Mouse (Mus musculus) thymus, postnatal 10 days (tissue): ENCODE data around the gene Olfr618.
"Not testable (repeated sequence)": the region's sequence is repeated elsewhere in the genome, so short reads cannot be mapped to it uniquely, and the experiment has no call there.

ENCODE experiments used
- DNase-seq, 2 experiments: peaks; one replicate each; pipeline ENCODE4 v3.0.0; 2021; ENCODE audit warnings: low spot score in 2 of 2

Olfr618 gene

DNA sequence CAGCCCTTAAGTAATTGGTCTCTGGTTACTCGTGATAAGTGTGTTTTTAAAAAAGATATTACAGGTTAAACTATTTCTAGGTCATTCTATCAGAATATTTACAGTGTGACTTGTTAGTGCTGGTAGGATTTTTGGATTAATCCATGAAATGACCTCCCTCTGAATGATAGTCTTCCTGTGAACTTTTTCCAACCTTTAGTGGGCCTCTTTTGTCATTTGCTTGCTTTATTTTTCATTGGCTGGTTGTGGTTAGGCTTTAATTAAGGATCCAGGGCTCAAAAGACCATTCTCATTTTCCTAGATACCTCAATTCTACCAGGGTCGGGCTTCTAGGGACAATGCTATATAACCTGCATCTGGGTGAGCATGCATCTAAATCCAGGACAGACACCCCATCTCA is at the start of gene Olfr618:
Gene Olfr618 (plus strand): TSS at position 301 of the 400 bp plus-strand sequence.
- DNase-seq = no peak

DNA sequence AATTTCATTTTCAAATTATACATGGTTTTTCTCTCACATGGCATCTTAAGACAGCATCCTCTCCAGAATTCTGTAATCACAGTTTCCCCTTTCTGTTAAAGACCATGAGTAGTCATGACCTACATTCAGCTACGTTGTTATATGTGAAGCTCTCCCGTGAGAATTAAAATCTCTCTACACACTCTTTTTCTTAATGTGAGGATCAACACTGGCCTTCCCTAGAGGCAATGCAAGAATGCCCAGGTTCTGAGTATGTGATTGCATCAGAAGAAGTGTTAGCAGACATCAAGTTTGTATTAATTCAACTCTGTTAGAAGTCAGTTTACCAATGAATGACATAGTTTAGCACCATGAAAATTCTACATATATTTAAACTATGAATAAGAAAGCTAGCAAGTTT is 47.3 kb upstream of the Olfr618 start, which contains the start of gene Olfr612:
Gene Olfr612 (minus strand): TSS at position 101 of the 400 bp plus-strand sequence.
- DNase-seq = not testable (repeated sequence)

DNA sequence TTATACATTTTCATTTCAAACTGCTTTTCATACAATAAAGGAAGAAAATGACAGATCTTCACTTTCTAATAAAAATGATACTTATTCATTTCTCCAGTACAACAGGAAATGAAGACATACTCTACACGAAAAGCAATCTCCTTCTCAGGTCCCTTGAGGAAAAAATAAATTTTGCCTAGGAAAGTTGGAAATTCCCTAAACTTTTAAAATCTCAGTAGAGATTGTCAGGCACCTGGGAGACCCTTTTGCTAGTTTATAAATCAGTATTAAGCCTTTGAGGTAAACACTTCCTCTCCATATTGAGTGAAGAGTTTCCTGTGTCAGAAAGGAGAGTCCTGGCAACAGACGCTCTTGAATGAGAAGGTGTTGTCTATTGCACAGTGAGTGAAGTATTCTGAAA is 42.1 kb upstream of the Olfr618 start, which contains the start of gene Olfr613:
Gene Olfr613 (plus strand): TSS at position 301 of the 400 bp plus-strand sequence.
- no peak for DNase-seq

DNA sequence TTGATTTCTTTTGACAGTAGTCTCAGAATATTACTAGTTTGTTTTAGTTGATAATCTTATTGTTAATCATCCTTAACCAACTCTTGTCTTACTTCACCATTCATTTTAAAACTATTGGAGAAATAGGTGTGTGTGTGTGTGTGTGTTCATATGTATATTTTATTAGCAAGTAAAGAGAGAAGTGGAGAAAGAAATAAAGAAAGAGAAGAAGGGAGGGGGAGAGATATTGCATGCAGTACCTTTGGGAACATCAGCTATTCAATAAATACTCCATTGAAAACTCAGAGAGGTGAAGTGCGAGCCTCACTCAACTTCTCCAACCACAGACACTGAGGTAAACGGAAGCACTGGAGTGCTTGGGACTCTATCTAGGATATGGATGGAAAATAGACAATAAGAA is 34.1 kb upstream of the Olfr618 start, which contains the start of gene Olfr615:
Gene Olfr615 (plus strand): TSS at position 301 of the 400 bp plus-strand sequence.
- no peak for DNase-seq

DNA sequence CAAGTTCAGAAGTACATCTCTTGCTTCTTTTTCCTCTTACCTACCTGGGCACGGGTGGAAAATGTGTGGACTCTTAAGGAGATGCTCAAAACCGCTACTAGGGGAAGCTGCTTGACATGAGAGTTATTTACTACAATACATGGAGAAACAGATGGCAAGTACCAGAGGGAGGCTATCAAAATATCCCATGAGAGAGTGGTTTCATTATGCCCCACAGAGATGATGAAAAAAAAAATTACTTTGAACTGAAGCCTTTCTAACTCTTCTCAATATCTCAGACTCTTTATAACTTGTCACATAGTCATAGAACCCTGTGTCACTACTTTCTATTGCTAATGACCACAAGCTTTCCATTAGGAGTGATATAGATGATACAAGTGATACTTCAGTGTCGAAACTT is 20.9 kb upstream of the Olfr618 start, which contains the start of gene Olfr616:
Gene Olfr616 (minus strand): TSS at position 101 of the 400 bp plus-strand sequence.
- no peak for DNase-seq

DNA sequence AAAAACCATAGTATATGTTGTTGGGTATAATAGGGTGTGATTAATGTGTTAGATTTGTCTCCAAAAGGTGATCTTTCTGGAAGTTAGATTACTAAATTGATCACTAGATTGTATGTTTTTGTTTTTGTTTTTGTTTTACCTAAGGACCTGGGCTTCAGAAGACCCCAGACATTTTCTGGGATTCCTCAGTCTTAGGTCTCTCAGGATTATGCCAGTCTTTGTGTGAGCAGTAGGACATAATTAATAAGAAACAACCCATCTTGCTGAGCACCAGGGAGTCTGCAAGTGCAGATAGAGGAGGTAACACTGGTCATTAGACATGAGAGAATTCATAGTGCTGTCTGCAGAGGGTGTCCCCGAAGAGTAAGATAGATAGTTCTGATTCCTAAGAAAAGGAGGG is 17.1 kb upstream of the Olfr618 start, which contains the start of gene Olfr617:
Gene Olfr617 (plus strand): TSS at position 301 of the 400 bp plus-strand sequence.
- no peak for DNase-seq

DNA sequence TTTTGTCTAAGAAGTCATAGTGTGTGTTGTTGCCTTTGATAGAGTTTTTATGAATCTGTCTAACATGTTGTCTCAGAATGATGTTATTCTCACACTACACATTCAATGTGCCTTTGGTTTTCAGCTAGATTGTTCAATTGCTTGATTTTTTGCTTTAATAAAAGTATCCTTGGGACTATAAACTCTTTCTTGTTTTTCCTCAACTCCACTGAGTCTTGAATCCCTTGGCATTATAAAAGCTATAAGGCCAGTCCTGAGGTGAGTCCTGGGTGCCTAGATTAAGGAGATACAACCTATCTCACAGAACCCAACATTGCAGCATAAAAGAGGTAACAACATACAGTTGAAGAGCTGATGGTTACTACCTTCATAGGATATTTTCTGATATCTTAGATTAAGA is 10.4 kb downstream of the Olfr618 start, which contains the start of gene Olfr619:
Gene Olfr619 (plus strand): TSS at position 301 of the 400 bp plus-strand sequence.
- no peak for DNase-seq

DNA sequence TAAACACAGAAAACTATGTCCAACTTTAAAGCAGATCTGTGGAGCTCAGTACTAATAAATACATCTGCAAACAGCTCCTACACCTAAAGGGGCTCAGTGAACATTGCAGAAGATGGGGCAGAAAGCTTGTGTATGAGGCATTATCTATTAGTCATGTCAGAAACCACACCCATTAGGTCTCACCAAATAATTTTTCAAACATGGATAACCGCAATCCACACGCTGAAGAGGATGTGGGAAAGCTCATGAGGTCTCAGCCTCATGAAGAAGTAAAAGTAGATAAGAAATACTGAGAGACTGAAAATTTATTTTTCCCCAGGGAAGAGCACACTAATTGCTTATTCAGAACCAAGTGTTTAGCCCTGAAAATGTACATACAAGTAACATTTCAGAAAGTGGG is 17.5 kb downstream of the Olfr618 start:
- DNase-seq = no peak

DNA sequence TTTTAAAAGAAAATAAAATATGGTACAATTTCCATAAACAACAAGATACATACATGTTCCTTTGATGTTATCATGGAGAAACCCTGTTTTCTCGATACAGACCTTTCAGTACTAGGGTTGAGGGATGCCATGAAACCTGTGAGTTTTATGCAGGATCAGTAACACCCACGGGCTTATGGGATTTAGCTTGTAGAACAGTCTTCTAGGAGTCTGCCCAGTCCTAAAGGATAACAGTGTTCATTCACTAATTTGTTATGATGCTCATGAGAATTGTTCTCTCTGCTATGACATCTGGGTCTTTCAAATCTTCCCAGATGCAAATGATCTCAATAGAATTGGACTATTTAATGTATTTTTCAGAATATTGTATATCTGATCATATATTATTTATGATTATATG is 22.5 kb downstream of the Olfr618 start, which contains the start of gene Olfr620:
Gene Olfr620 (minus strand): TSS at position 101 of the 400 bp plus-strand sequence.
- no peak for DNase-seq

DNA sequence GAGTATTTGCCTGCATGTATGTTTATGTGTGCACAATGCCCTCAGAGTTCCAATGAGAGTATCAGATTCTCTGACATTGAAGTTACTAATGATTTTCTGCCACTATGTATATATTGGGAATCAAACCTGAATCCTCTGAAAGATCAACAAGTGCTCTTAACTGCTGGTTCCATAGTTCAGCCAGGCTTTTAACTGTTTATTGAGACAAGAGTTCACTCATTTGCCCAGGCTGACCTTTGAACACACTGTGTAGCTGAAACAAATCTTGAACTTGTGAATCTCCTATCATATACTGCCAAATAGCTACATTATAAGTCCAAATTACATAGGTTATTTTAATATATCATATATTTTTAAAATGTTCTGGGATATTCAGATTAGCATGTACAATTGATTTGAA is 46.9 kb downstream of the Olfr618 start:
- no peak for DNase-seq

DNA sequence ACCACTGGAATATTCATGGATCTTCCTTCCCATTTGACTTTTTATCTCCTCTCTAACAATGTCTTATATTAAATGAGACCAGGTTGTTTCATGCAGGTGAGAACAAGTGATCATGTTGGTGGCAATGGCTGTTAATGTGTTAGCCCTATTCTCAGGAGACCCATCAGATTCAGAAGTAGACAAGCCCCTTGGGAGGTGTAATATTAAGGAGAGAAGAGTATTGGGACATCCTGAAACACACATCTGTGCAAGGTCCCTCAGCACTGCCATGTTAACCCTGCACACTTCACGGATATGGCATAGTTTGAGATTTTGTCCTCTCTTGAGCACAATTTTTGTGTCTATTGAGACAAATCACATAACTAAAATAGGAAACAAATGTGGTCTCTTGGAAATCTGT is 52.7 kb downstream of the Olfr618 start, which contains the start of gene Olfr622:
Gene Olfr622 (minus strand): TSS at position 101 of the 400 bp plus-strand sequence.
- no peak for DNase-seq

DNA sequence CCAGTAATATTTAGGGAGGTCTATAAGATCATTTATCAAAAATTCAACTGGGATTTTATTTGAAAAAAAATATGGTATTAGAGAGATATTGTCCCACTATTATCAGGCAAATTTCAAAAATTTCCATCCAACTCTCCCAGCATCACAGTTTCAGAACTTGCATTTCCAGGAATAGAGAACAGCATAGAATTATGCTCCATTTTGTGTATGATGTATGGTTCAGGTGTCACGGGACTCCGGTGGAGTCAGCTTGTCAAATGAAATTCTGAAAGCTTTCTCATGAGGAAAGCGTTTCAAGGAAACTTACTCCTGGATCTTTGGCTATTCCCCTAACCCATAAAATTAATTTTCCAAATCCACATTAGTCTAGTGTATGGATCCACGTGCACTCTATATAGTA is 54.2 kb downstream of the Olfr618 start:
- no peak for DNase-seq
